Mouse (Mus musculus) fat pad, adult 2 months (tissue): ENCODE data around the gene Nebl.

Source experiments
- DNase-seq: peaks from one replicate; pipeline ENCODE4 v3.0.0-alpha.2; 2011; ENCODE audit warnings: low read depth, low spot score; ENCODE audit errors: extremely low read depth

Gene Nebl

GRCm38 (mm10) chr2:17730957-17731830 is at the start of gene Nebl:
TSS of gene Nebl (minus strand) at chr2:17731464.
- no peak for DNase-seq

GRCm38 (mm10) chr2:17770246-17770825 is 39.1 kb upstream of the Nebl start:
- no peak for DNase-seq

DNA sequence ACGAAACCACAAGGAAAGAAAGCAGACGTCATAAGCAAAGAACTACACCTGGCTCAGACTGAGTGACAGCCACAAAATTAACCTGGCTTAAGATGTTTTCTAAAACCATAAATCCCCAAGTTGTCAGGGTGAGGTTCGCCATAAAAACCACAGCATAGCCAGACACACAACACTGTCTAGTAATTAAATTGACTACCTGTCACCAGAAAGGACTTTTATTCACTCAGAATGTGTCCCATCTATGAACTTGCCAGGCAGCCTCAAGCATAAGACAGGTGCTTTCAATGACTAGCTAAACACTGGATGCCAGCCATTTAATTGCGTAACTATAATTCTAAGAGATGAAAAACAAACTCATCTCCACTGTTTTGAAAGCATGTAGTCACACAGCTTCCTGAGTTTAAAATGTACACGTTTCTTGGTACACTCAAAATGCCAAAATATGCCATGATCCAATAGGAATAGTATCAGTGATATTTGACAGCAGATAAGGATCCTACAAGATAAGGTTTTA is 38.0 kb upstream of the Nebl start:
- peak; percentile 79 for DNase-seq

DNA sequence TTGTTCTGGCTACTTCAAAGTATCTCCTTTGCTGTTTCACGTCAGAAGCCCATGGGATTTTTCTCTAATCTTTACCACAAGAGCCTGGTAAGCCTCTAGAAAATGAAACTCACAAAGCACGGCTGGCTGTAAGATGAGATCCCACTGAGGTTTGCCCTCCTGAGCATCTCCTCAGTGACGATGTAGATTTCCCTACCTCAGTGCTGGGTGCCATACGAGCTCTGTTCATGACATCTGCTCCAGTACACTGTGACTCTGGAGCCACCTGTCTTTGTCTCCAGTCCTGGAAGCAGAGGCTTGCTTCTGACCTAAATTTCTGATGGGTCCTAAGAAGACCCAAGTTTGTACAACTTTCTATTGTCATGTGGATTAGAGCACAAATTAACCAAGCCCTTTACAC is 25.0 kb upstream of the Nebl start:
- DNase-seq = no peak

- no peak for DNase-seq
Observed at GRCm38 (mm10) chr2:17742051-17742763, 10.9 kb upstream of the Nebl start.

GRCm38 (mm10) chr2:17741555-17741954 is 10.3 kb upstream of the Nebl start:
- no peak for DNase-seq

GRCm38 (mm10) chr2:17740454-17740853 is 9.2 kb upstream of the Nebl start:
- no peak for DNase-seq

- DNase-seq = no peak
Observed at GRCm38 (mm10) chr2:17732210-17732609, 946 bp upstream of the Nebl start.

DNA sequence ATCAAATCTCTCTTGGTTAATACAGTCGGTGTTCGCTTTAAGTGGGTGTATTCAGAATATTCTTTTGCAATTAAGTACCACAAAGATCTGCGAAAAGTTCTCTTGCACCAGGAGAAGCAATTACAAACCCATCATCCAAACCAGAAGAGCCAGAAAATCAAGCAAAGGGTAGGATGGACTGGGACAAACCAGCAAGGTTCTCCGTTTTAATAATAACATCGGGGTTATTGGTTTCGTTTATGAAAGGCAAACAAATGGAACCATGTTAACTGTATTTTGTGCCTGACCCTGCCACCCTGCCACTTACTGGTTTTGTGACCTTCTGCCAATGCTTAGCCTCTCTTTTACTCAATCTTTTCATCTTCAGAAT is 552 bp upstream of the Nebl start:
- no peak for DNase-seq

GRCm38 (mm10) chr2:17730648-17730956 is 662 bp downstream of the Nebl start:
- no peak for DNase-seq

GRCm38 (mm10) chr2:17729770-17730647 is 1.3 kb downstream of the Nebl start:
- no peak for DNase-seq

- DNase-seq = no peak
Observed at GRCm38 (mm10) chr2:17724405-17724804, 6.9 kb downstream of the Nebl start.

DNA sequence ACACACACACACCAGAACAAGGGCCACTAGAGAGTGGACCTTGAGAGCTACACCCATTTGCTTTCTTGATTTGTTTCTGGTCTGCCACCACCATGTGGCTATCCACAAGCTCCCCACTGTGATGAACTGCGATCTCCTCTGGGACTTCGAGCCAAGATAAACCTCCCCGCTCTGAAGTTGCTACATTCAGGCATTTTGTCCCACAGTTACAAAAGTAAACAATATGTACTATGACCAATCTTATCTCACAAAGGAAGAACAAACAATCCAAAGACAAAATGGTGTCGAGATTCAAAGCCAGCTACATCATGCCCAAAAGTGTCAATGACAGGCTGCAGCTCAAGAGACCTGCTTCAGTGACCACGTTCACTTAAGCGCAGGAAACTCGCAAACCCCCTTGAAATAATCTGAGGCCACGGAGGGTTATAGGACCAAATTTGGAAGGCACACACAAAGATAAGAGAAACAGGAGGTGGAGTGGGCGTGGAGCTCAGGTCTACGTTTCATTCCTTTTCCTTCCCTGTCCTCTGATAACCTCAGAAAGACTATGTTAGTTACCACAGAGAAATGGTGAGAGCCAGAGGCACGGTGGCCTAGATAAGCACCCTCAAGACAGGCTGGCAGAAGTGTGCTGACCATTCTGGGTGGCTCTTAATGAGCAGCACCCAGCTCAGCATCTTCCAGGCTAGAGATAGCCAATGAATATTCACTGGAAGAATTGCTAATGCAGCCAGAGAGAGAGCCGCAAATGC is 7.8 kb downstream of the Nebl start:
- DNase-seq = no peak

DNA sequence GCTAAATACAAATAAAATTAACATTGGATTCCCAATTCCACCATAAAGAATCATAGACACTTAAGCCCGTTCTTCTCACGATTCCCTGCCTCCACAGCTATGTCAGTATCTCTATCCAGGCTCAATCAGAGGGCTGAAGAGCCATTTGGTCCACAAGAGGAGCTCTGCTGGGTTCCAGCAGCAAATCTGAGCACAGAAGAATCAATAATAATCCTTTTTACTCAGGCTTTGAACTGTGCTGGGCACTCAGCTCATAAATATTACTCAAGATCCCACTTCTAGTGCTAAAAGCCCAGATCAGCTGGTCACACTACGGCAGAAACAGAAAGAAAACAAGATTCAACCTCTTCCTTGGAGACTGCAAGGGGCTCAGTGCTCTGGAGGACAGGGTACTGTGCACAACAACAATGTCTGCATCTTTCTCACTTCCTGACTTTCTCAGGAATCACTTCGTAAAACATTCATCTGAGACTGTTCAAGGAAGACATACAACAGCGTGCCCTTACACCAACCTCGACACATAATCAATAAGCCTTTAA is 10.0 kb downstream of the Nebl start:
- no peak for DNase-seq

DNA sequence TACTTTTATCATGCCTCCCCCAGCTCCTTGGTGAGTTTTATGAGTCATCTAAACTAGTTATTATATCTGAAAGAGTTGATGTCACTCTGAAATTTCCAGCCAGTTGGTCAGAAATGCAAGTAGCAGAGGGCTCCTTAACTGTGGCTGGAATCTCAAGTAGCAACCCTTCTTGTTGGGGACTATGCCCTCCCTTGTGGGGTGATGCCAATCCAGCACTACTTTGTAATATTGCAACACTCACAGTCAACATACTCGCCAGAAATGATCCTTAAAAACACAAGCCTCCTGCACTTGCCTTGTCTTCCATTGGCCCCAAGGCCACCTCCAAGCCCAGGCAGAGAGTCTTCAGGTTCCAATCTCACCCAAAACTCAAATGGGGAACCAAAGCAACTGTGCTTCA is 13.0 kb downstream of the Nebl start:
- no peak for DNase-seq

DNA sequence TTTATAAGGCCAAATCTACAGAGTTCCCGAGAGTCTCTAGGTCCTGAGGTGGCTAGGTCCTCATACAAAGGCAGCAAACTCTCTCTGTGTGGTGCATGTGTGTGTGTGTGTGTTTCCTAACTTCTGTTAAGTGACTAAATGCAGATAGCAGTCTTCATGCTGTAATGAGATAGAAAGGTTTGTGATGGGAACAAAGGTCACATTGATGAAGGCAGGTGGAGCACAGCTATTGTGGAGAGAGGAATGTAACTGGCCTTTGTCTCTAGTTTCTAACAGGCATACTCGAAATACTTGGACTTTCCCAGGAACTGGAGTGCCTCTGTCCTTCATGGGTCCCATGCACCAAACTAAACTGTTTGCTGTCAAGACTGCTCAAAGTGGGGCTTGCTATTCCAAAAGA is 14.1 kb downstream of the Nebl start:
- DNase-seq = no peak

DNA sequence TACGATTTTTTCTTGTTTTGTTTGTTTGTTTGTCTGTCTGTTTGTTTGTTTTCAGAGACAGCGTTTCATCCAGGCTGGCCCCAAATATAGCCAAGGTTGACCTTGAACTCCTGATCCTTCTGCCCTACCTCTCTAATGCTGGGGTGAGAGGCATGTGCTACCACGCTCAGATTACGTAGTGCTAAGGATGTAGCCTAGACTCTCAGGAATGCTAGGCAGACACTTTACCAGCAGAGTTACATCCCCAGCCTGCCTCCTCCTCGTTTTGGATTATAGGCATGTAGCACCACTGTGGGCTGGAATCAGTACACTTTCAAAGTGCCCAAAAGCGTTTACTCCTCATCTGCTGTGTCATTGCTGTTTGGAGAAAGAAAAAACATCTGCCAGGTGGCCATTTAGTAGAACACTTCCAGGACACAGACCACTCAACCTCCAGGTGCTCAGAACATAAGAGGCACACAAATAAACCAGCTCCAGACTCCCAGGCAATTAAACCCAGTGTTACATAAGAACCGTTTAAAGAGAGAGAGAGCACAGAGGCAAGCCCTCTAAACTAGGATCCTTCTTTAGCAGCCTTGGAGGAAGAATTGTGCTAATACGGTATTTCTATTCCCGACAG is 16.0 kb downstream of the Nebl start:
- no peak for DNase-seq

GRCm38 (mm10) chr2:17714661-17715060 is 16.6 kb downstream of the Nebl start:
- DNase-seq = no peak

GRCm38 (mm10) chr2:17714124-17714523 is 17.1 kb downstream of the Nebl start:
- peak; percentile 83 for DNase-seq

DNA sequence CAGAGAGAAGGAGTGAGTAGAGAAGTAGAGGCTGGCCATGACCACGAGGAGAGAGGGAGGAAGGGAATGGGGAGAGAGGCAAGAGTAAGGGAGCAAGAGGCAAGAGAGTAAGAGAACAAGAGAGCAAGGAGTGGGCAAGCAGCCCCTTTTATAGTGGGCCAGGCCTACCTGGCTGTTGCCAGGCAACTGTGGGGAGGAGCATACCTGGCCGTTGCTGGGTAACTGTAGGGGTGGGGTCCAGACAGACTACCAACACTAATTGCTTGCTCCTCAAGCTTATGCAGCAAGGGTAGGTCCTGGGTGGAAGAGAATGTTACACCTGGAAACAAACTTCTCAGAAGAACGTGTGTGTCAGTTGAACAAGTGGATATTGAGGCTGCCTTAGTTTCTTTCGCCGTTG is 20.0 kb downstream of the Nebl start:
- DNase-seq = no peak
